ENCODE assay signal across 27 mouse cellular contexts in the genomic region with DNA sequence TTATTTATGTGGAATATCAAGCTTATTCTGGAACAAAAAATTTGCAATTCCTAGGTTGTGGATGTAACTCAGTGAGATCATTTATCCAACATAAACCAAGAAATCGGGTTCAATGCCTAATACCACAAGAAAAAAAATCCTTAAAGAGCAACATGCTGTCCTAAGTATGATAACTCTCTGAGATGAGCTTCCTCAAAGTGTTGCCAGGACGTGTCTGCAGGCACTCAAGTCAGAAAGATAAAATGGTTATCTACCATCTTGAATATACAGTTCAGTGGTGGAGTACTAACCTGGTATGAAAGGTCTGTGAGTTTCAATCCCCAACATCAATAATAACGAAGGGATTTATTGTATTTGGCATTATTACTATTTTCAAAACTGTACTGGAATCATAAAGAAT. TPM values are rescaled to one million over a fixed set of nuclear protein-coding genes. Genes with fewer than 3 reads are reported as not detected.
DNase-seq lines count a peak whose midpoint lies in the region; ATAC-seq and TF ChIP-seq lines count a peak whose summit lies in the region.
"Had no signal": no experiment of that assay in that cellular context is flagged by ENCODE, and none has a peak within 500 bp of the region (broad histone marks: within the 10 kb centered on the region; RNA-seq: fewer than 3 reads in every experiment).

No protein-coding gene starts in this region.

- H3K27me3 ChIP-seq in liver, embryonic 12.5 days (replicated peaks), result no peaks in the 10 kb centered on the region
- H3K27me3 ChIP-seq in MEL (ENCODE audit: control insufficient read depth in 1 of 2, insufficient read depth in 2 of 2, low read length in 2 of 2), result no peaks in the 10 kb centered on the region
- no peaks in the 10 kb centered on the region for H3K27me3 ChIP-seq in liver, embryonic 13.5 days
- H3K27me3 ChIP-seq in midbrain, embryonic 11.5 days (ENCODE audit: control insufficient read depth, insufficient read depth, low read length), result no peaks in the 10 kb centered on the region
- H3K27me3 ChIP-seq: embryonic facial prominence, embryonic 13.5 days; embryonic facial prominence, embryonic 15.5 days; forebrain, embryonic 12.5 days; Patski had no signal

- no peak for TF ChIP-seq CTCF in MEL (IDR thresholded peaks at IDR 0.05 in 2 of 3, conservative IDR thresholded peaks at IDR 0.05 in 1 of 3; ENCODE audit: control insufficient read depth in 1 of 3, insufficient read depth in 1 of 3, low read depth in 2 of 3, low read length in 3 of 3, poor library complexity in 1 of 3, severe bottlenecking in 1 of 3)

- peaks cover 26% of the 10 kb centered on the region for H3K4me1 ChIP-seq in liver, embryonic 12.5 days
- peaks cover 12 to 13% of the 10 kb centered on the region in 2 experiments; a peak in 2 of 4 replicates for H3K4me1 ChIP-seq in MEL (ENCODE audit: control insufficient read depth in 1 of 2, insufficient read depth in 2 of 2, low read length in 2 of 2)
- H3K4me1 ChIP-seq in liver, embryonic 13.5 days (replicated peaks), result peaks cover 30% of the 10 kb centered on the region
- no peaks in the 10 kb centered on the region for H3K4me1 ChIP-seq in midbrain, embryonic 11.5 days (ENCODE audit: control insufficient read depth, insufficient read depth, low read length)

- H3K36me3 ChIP-seq in liver, embryonic 12.5 days, result no peaks in the 10 kb centered on the region
- H3K36me3 ChIP-seq in MEL (ENCODE audit: control insufficient read depth in 1 of 2, insufficient read depth in 2 of 2, low read length in 2 of 2), result peaks cover 0 to 34% of the 10 kb centered on the region in 2 experiments; a peak in 2 of 4 replicates
- no peaks in the 10 kb centered on the region for H3K36me3 ChIP-seq in liver, embryonic 13.5 days
- H3K36me3 ChIP-seq in midbrain, embryonic 11.5 days (ENCODE audit: control insufficient read depth, insufficient read depth, low read length), result no peaks in the 10 kb centered on the region
- H3K36me3 ChIP-seq: embryonic facial prominence, embryonic 13.5 days; embryonic facial prominence, embryonic 15.5 days; forebrain, embryonic 10.5 days; forebrain, embryonic 12.5 days had no signal

- H3K9me3 ChIP-seq in liver, embryonic 12.5 days (replicated peaks), result no peaks in the 10 kb centered on the region
- H3K9me3 ChIP-seq in MEL (replicated peaks; ENCODE audit: insufficient read depth, low read length), result no peaks in the 10 kb centered on the region
- no peaks in the 10 kb centered on the region for H3K9me3 ChIP-seq in liver, embryonic 13.5 days (replicated peaks)
- H3K9me3 ChIP-seq in midbrain, embryonic 11.5 days (ENCODE audit: control insufficient read depth, low read length), result no peaks in the 10 kb centered on the region
- H3K9me3 ChIP-seq: embryonic facial prominence, embryonic 13.5 days; embryonic facial prominence, embryonic 15.5 days; forebrain, embryonic 10.5 days; forebrain, embryonic 12.5 days had no signal

- no peak overlapping the region for H3K9ac ChIP-seq in liver, embryonic 12.5 days
- H3K9ac ChIP-seq in MEL (ENCODE audit: control insufficient read depth, low read depth, low read length, poor library complexity, severe bottlenecking), result no peak overlapping the region
- no peak overlapping the region for H3K9ac ChIP-seq in liver, embryonic 13.5 days
- H3K9ac ChIP-seq in midbrain, embryonic 11.5 days (ENCODE audit: low read length), result no peak overlapping the region
- H3K9ac ChIP-seq: embryonic facial prominence, embryonic 13.5 days; embryonic facial prominence, embryonic 15.5 days; forebrain, embryonic 12.5 days had no signal

- H3K79me2 ChIP-seq in MEL (ENCODE audit: control insufficient read depth, insufficient read depth, low read length, poor library complexity), result peaks cover 24% of the 10 kb centered on the region

- TF ChIP-seq EP300 in MEL (IDR thresholded peaks at IDR 0.05; ENCODE audit: low read depth in 1 of 2, low read length in 2 of 2), result peak; percentile 84 to 92

- no peak for TF ChIP-seq RAD21 in MEL (IDR thresholded peaks at IDR 0.05; ENCODE audit: low read depth, low read length)

- TF ChIP-seq POLR2A in MEL (IDR thresholded peaks at IDR 0.05; ENCODE audit: control insufficient read depth in 1 of 2, insufficient read depth in 1 of 2, low read depth in 1 of 2, low read length in 2 of 2, poor library complexity in 1 of 2), result no peak

- no peak overlapping the region for H3K27ac ChIP-seq in liver, embryonic 12.5 days
- no peak overlapping the region; the same call in 1 of the 2 replicates for H3K27ac ChIP-seq in MEL (ENCODE audit: control insufficient read depth, low read depth, low read length)
- no peak overlapping the region for H3K27ac ChIP-seq in liver, embryonic 13.5 days
- H3K27ac ChIP-seq in midbrain, embryonic 11.5 days (ENCODE audit: low read depth, low read length), result no peak overlapping the region
- H3K27ac ChIP-seq: embryonic facial prominence, embryonic 13.5 days; embryonic facial prominence, embryonic 15.5 days; forebrain, embryonic 10.5 days; forebrain, embryonic 12.5 days had no signal

- peak; percentile 64; the same call in 1 of the 2 replicates for ATAC-seq in liver, embryonic 12.5 days
- ATAC-seq in liver, embryonic 13.5 days (ENCODE audit: low read depth), result peak; percentile 57
- ATAC-seq in megakaryocyte-erythroid progenitor cell, adult 5-6 weeks (replicated peaks; ENCODE audit: low FRiP score, low TSS enrichment, poor library complexity, severe bottlenecking), result peak; percentile 70
- no peak for ATAC-seq in midbrain, embryonic 11.5 days (ENCODE audit: low FRiP score)
- ATAC-seq: activated CD4-positive, CD25-positive, alpha-beta regulatory T cell, adult 4 months; forebrain, embryonic 14.5 days; forebrain, embryonic 16.5 days; Patski had no signal

- no peak for DNase-seq in liver
- peak; percentile 73 for DNase-seq in MEL (ENCODE audit: low read depth, low spot score)
- no peak for DNase-seq in liver, embryonic 13.5 days
- DNase-seq in left cerebral cortex, adult 9 months (ENCODE audit: low spot score in 2 of 2), result no peak
- DNase-seq in kidney, postnatal 10 days, result no peak
- DNase-seq in midbrain, embryonic 11.5 days (ENCODE audit: low spot score, missing footprints), result no peak
- DNase-seq: adrenal gland, adult 8-10 months; adrenal gland, postnatal 14 days; adrenal gland, postnatal 36 days; cerebellum, adult 11 months; cerebellum, adult 18-20 months; cerebellum, adult 8-10 months; cerebellum, adult 9-11 months; cerebellum, postnatal 14 days; cerebellum, postnatal 36 days; embryo, embryonic 11 days had no signal

- no peak overlapping the region for H3K4me2 ChIP-seq in liver, embryonic 12.5 days
- H3K4me2 ChIP-seq in liver, embryonic 13.5 days, result no peak overlapping the region
- no peak overlapping the region for H3K4me2 ChIP-seq in midbrain, embryonic 11.5 days
- H3K4me2 ChIP-seq: embryonic facial prominence, embryonic 13.5 days; embryonic facial prominence, embryonic 15.5 days; forebrain, embryonic 12.5 days had no signal

- no peak overlapping the region for H3K4me3 ChIP-seq in liver, embryonic 12.5 days
- H3K4me3 ChIP-seq in MEL (ENCODE audit: control insufficient read depth in 1 of 2, insufficient read depth in 1 of 2, low read depth in 2 of 2, low read length in 2 of 2), result no peak overlapping the region
- H3K4me3 ChIP-seq in liver, embryonic 13.5 days (replicated peaks), result no peak overlapping the region
- no peak overlapping the region for H3K4me3 ChIP-seq in midbrain, embryonic 11.5 days (ENCODE audit: low read depth, low read length)
- H3K4me3 ChIP-seq: embryonic facial prominence, embryonic 13.5 days; embryonic facial prominence, embryonic 15.5 days; erythroblast, embryonic 14.5 days; forebrain, embryonic 10.5 days; forebrain, embryonic 12.5 days had no signal

- WGBS in liver, embryonic 12.5 days (ENCODE audit: insufficient replicate concordance), result 40% methylated on average over 3 of the region's 3 CpGs
- 36% methylated on average over 3 of the region's 3 CpGs for WGBS in liver, embryonic 13.5 days (ENCODE audit: insufficient replicate concordance)
- WGBS in midbrain, embryonic 11.5 days, result 86% methylated on average over 3 of the region's 3 CpGs

TF ChIP-seq in MEL, 35 proteins besides CTCF, POLR2A, EP300 and RAD21 (continues in another document):
- TF ChIP-seq RCOR1 (IDR thresholded peaks at IDR 0.05; ENCODE audit: low read depth, low read length) (peak; percentile 94), GATA1 (IDR thresholded peaks at IDR 0.05; ENCODE audit: low read depth, low read length) (peak; percentile 91), MYC (IDR thresholded peaks at IDR 0.05; ENCODE audit: low read depth, low read length) (no peak; the same call in 1 of the 2 replicates), ETS1 (IDR thresholded peaks at IDR 0.05; ENCODE audit: low read depth, low read length) (peak; percentile 69), TAL1 (IDR thresholded peaks at IDR 0.05; ENCODE audit: low read length) (peak; percentile 73), ZNF384 (IDR thresholded peaks at IDR 0.05; ENCODE audit: low read depth, low read length) (peak; percentile 93), CHD2 (IDR thresholded peaks at IDR 0.05; ENCODE audit: low read length) (no peak), ZMIZ1 (IDR thresholded peaks at IDR 0.05; ENCODE audit: low read depth, low read length) (no peak), NELFE (IDR thresholded peaks at IDR 0.05; ENCODE audit: low read depth, low read length) (no peak), BHLHE40 (IDR thresholded peaks at IDR 0.05; ENCODE audit: borderline replicate concordance, low read depth, low read length) (peak; percentile 56; the same call in 1 of the 2 replicates)

RNA-seq across cellular contexts. Expression of gene Pdxdc1, which starts 6.6 kb away (rescaled TPM):
- 34.1 and 35.5 TPM in 2 replicates for polyA plus RNA-seq in liver, embryonic 12.5 days (2016; fragmentation: Nextera tagmentation; extraction: Ambion mirVana)
- 36.0 and 37.4 TPM in 2 replicates for total RNA-seq in MEL (2012; rRNA removed)
- 10 to 100 TPM in 1 of 2 experiments, not detected in 1; 64.2 TPM for polyA plus RNA-seq in MEL (2012; ENCODE audit: insufficient read depth in 1 of 2, insufficient read length in 2 of 2, low read depth in 1 of 2, low replicate concordance in 2 of 2, missing spikeins in 1 of 2)
- polyA plus RNA-seq in liver, embryonic 13.5 days (2015; fragmentation: Nextera tagmentation; extraction: Ambion mirVana), result 24.2 and 28.0 TPM in 2 replicates
- total RNA-seq in megakaryocyte-erythroid progenitor cell, adult 5-6 weeks (2014; fragmentation: Nextera tagmentation), result 58.3 and 58.5 TPM in 2 replicates
- total RNA-seq in megakaryocyte-erythroid progenitor cell, adult 5-6 weeks (2017), result 45.7 and 74.5 TPM in 2 replicates
- 68.0 and 76.1 TPM in 2 replicates for polyA plus RNA-seq in midbrain, embryonic 11.5 days (2014; fragmentation: Nextera tagmentation; extraction: Ambion mirVana)

RNA-seq across cellular contexts. Expression of gene Mpv17l, which starts 6.6 kb away (rescaled TPM):
- 1.7 and 2.4 TPM in 2 replicates for polyA plus RNA-seq in liver, embryonic 12.5 days (2016; fragmentation: Nextera tagmentation; extraction: Ambion mirVana)
- 0.77 and 1.2 TPM in 2 replicates for total RNA-seq in MEL (2012; rRNA removed)
- 1 to 10 TPM in 1 of 2 experiments, not detected in 1; 2.3 TPM for polyA plus RNA-seq in MEL (2012; ENCODE audit: insufficient read depth in 1 of 2, insufficient read length in 2 of 2, low read depth in 1 of 2, low replicate concordance in 2 of 2, missing spikeins in 1 of 2)
- 1.1 and 1.4 TPM in 2 replicates for polyA plus RNA-seq in liver, embryonic 13.5 days (2015; fragmentation: Nextera tagmentation; extraction: Ambion mirVana)
- total RNA-seq in megakaryocyte-erythroid progenitor cell, adult 5-6 weeks (2014; fragmentation: Nextera tagmentation), result 0.22 and 2.0 TPM in 2 replicates
- 0.99 and 1.8 TPM in 2 replicates for total RNA-seq in megakaryocyte-erythroid progenitor cell, adult 5-6 weeks (2017)
- polyA plus RNA-seq in midbrain, embryonic 11.5 days (2014; fragmentation: Nextera tagmentation; extraction: Ambion mirVana), result 3.4 and 4.1 TPM in 2 replicates
- polyA plus RNA-seq: erythroblast, embryonic 14.5 days had no signal
